14 mouse cellular contexts compared by ENCODE assay signal in the genomic region with DNA sequence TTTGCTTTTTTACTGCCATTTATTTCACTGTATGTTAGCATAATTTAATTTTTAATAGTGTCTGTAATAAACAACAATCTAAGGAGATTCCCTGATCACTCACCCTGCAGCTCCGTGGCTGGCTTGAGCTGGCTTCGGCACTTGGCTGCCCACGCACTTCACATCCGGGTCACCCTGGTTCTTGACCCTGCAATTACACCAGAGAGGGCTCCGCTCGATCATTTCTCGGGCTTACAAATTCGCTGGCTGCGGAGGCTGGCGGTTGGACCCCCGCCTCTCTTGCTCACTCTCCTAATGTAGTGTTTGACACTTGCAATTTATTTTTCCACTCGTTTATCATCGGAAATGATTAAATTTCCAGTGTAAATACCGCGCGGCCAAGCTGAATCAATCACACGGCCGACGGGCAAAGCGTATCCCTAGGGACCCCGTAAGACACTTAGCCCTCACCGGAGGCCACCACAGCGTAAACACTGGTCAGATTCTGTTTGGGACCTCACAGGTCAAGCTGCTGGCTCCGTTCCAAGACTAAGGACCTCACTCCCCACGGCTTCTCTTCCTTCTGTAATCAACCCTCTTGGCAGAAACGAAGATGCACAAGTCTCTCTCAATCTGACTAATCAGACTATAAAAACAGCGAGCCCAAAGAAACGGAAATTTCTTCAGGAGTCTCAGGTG.
DNase-seq lines count a peak whose midpoint lies in the region; ATAC-seq lines count a peak whose summit lies in the region.
"Had no signal": no experiment of that assay in that cellular context is flagged by ENCODE, and none has a peak within 500 bp of the region (broad histone marks: within the 10 kb centered on the region; RNA-seq: fewer than 3 reads in every experiment).

No protein-coding gene starts in this region.

- peak; percentile 52 for ATAC-seq in kidney, embryonic 15.5 days (replicated peaks; ENCODE audit: low FRiP score)
- no peak for ATAC-seq in inflammation-experienced regulatory T-cells, adult 6 months

- peaks cover 11% of the 10 kb centered on the region for H3K4me1 ChIP-seq in kidney, embryonic 15.5 days
- H3K4me1 ChIP-seq: lung, embryonic 15.5 days had no signal

- peak overlapping the region; percentile 52 for H3K4me2 ChIP-seq in kidney, embryonic 15.5 days
- H3K4me2 ChIP-seq: limb, embryonic 15.5 days; lung, embryonic 15.5 days; midbrain, embryonic 12.5 days had no signal

- no peaks in the 10 kb centered on the region for H3K9me3 ChIP-seq in kidney, embryonic 15.5 days (replicated peaks)
- H3K9me3 ChIP-seq: limb, embryonic 15.5 days; lung, embryonic 15.5 days; midbrain, embryonic 12.5 days had no signal

- 24% methylated on average over 28 of the region's 28 CpGs for WGBS in kidney, embryonic 15.5 days

- H3K36me3 ChIP-seq in kidney, embryonic 15.5 days = no peaks in the 10 kb centered on the region
- H3K36me3 ChIP-seq: limb, embryonic 15.5 days; lung, embryonic 15.5 days; midbrain, embryonic 12.5 days had no signal

- 0 out of 2 replicates have a peak, but pooled peaks cover 15% of the 10 kb centered on the region for H3K27me3 ChIP-seq in kidney, embryonic 15.5 days
- H3K27me3 ChIP-seq: limb, embryonic 15.5 days; midbrain, embryonic 12.5 days had no signal

- DNase-seq in lung, postnatal 10 days = peak; percentile 8
- DNase-seq in lung, postnatal 14 days = no peak
- peak; percentile 39 for DNase-seq in embryo, embryonic 11 days
- DNase-seq in retina, postnatal 1 day = peak; percentile 44
- no peak for DNase-seq in thymus, postnatal 0 days (ENCODE audit: low spot score)
- DNase-seq: cerebellum, adult 11-12 months; heart, adult 18-20 months; heart, postnatal 36 days; thymus, postnatal 25 days had no signal

- H3K27ac ChIP-seq in kidney, embryonic 15.5 days = no peak overlapping the region
- H3K27ac ChIP-seq: limb, embryonic 15.5 days; lung, embryonic 15.5 days; midbrain, embryonic 12.5 days had no signal

- H3K4me3 ChIP-seq in kidney, embryonic 15.5 days (replicated peaks) = peak overlapping the region; percentile 15
- H3K4me3 ChIP-seq: limb, embryonic 15.5 days; lung, embryonic 15.5 days; midbrain, embryonic 12.5 days had no signal

- no peak overlapping the region for H3K9ac ChIP-seq in kidney, embryonic 15.5 days
- H3K9ac ChIP-seq: limb, embryonic 15.5 days; lung, embryonic 15.5 days; midbrain, embryonic 12.5 days had no signal

Comparison
In these comparisons a context has a peak if more than half of its experiments do, and no peak if none do; other contexts are left out.
1. DNase-seq: peak in lung, postnatal 10 days (single experiment), embryo, embryonic 11 days (single experiment) and retina, postnatal 1 day (single experiment); none in lung, postnatal 14 days (single experiment) and thymus, postnatal 0 days (single experiment).